Mouse (Mus musculus) spleen, adult 2 months (tissue): ENCODE data around the gene Ryr1.

Experiments
- CTCF ChIP-seq: fragments of 200-500 bp; IDR thresholded peaks from 2 replicates; pipeline ENCODE4 v1.5.1; 2011; ENCODE audit warnings: mild to moderate bottlenecking, inconsistent platforms; ENCODE audit not compliant: insufficient read depth, insufficient read length, insufficient replicate concordance; ENCODE audit errors: extremely low read depth
- POLR2A ChIP-seq: fragments of 200-500 bp; IDR thresholded peaks from 2 replicates; pipeline ENCODE4 v1.6.1; 2011; ENCODE audit warnings: low read depth, low read length, inconsistent platforms

DNA sequence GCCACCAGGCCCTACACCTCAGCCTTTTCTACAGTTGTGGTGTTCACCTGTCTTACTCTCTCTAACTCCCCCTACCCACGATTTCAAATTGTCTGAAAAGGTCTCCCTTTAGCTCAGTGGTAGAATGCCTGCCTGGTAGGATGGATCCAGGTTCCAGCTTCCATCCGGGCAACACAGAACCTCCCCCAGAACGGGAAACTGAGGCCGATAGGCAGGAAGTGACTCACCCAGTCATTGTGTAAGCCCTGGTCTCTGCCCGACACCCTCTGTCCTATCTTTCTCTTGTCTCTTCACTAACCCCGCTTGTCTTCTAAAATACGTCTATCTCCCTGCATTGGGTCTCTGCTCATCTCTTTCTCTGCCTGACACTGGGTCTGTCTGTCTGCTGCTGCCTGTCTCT is 139.8 kb downstream of the Ryr1 start:
- TF ChIP-seq CTCF = no peak
- no peak for TF ChIP-seq POLR2A
